Mouse (Mus musculus) ovary, postnatal 14 days (tissue): Measurements from ENCODE around the gene Nog.

Experiments
- DNase-seq: peaks from one replicate; pipeline ENCODE4 v3.0.0; 2022; ENCODE audit warnings: low spot score

Gene Nog

DNA sequence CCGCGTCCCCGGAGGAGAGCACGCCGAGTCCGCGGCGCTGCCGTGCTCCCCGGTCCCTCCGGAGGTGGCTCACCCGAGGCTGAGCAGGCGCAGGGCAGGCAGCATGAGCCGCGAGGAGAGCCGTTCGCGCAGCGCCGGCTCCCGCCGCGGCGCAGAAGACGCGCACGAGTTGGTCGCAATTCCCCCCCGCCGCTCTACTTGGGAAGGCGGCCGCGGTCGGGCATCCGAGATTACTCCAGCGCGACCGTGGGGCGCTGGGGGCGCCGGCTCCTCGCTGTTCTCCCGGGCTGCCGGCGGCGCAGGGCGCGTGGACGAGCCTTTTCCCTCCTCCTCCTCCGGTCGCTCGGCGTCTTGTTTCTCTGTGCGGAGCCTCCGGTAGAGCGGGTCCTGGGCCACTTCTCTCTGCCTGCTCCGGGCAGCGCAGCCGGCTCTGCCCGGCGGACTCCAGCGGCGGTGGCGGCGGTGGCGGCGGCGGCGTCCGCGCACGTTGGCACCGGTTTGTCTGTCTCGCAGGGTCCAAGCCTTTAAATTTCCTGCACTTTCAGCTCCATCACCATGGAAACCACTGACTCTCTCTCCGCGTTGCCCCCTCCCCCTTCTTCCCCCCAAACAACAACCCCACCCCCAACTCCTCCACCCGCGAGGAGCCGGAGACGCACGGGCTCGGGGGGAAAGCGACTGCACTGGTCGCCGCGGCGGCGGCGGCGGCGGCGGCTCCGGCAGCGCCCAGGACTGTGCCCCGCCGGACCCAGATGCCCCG is at the start of gene Nog:
Nog (minus strand) TSS at position 277 of the 760 bp plus-strand sequence.
- DNase-seq: peak; percentile 23

DNA sequence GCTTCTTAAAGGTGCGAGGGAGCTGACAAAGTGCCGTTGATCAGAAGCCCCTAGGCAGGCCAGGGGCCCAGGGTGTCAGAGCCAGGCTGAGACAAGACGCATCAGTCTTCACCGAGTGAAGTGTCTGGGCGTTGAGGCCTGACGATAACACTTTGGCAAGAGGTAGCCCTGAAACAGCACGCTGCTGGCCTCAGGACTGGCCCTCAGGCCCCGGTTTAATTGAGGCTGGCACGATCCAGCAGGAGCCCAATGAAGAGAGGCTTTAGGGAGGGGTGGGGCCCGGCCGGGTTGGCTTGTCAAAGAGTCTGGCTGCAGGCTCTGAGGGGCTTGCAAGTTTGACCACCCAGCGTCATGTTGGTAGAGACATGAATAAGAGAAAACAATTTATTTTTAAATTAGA is 38.1 kb upstream of the Nog start:
- peak; percentile 2 for DNase-seq

DNA sequence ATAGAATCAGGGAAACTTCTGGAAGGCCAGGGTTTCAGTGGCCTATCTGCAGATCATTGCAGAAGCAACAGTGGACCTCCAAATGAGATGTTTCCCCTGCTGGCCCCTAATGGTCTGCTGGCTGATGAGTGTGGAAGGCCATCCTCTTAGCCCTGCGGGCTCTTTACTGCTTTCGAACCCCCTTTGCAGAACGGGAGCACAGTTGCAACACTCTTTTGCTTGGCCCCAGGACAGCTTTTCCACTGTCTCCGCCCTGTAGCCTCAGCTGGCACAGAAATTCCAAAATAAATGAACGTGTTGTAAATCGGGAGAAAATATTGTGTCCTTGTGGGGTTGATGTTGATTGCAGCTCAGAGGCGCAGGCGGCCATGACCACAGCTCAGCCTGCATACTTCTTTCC is 37.7 kb upstream of the Nog start:
- peak; percentile 8 for DNase-seq

- DNase-seq: no peak
Measured at GRCm38 (mm10) chr11:89337910-89338309, 35.8 kb upstream of the Nog start.

GRCm38 (mm10) chr11:89327089-89327881 is 25.2 kb upstream of the Nog start:
- no peak for DNase-seq

DNA sequence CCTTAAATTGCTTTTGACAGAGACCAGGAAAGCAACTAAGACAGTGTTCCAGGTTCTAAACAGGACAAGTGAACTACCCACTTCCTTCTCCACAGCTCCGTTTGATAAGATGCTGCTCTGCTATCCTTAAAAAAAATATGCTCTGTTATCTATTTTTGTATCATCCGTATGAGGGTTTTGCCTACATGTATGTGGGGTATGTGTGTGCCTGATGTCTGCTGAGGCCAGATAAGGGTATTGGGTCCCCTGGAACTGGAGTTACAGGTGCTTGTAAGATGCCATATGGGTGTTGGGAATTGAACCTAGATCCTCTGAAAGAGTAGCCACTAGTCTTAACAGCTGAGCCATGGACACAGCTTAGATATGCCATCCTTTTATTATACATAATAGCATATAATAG is 19.6 kb upstream of the Nog start:
- DNase-seq: no peak

GRCm38 (mm10) chr11:89319675-89320074 is 17.5 kb upstream of the Nog start:
- DNase-seq: no peak

GRCm38 (mm10) chr11:89318324-89318723 is 16.2 kb upstream of the Nog start:
- no peak for DNase-seq

DNA sequence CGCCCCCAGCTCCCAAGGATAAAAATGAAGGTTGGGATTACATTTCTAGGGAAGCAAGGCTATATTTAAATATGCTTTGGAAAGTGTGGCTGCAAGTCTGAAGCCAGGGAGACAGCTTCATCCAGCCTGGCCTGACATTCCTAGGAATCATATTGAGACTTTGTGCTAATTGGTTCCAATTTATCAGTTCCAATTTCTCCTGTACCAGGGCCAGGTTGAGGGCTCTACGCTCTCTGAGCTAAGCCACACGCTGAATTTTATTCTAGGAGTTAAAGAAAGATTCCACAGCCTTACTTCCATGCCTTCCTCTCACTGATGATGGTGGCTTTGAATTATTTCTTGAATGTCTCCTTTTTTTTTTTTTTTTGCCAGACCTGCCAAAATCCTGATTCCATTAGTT is 15.6 kb upstream of the Nog start:
- DNase-seq: no peak

- DNase-seq: no peak
Measured at GRCm38 (mm10) chr11:89314374-89314773, 12.2 kb upstream of the Nog start.

DNA sequence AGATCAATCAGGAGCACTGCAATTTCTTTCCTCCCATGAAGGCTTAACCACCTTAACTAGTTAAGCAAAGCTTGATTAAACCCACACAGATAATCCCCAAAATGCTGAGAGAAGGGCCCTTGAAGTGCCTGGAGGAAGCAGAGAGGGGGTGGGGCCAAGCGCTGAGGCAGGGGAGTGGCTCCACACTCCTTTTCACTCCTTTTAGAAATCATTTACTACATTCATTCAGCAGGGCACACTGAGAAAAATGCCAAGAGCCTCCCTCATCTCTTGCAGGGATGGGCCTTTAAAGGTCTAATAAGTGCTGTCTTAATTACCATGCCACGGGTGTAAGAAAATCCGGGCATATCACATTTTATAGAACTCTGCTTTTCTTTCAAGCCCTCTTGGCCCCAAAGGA is 10.2 kb upstream of the Nog start:
- no peak for DNase-seq

- no peak for DNase-seq
Measured at GRCm38 (mm10) chr11:89310217-89310616, 8.1 kb upstream of the Nog start.

DNA sequence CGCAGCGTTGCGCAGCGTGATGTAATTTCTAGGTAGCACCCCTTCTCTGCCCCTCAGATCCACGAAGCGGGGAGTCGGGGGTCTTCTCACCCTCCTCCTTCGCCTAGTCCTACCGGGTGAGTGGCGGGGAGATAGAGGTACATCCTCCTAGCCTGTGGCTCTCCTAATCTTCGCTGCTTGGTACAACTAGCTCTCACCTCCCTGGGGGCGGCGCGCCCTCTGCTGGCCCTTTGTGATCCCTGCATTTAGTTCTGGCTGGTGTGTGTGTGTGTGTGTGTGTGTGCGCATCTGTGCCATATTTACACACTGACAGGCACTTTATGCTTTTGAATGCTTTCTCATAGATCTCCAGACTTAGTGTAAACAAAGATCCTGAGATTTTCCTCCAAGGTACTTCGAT is 1.3 kb upstream of the Nog start:
- peak; percentile 83 for DNase-seq

GRCm38 (mm10) chr11:89302816-89303180 is 666 bp upstream of the Nog start:
- DNase-seq: peak; percentile 58

GRCm38 (mm10) chr11:89301331-89302055 is 639 bp downstream of the Nog start:
- DNase-seq: peak; percentile 15

GRCm38 (mm10) chr11:89299784-89300775 is 2.1 kb downstream of the Nog start:
- DNase-seq: no peak

DNA sequence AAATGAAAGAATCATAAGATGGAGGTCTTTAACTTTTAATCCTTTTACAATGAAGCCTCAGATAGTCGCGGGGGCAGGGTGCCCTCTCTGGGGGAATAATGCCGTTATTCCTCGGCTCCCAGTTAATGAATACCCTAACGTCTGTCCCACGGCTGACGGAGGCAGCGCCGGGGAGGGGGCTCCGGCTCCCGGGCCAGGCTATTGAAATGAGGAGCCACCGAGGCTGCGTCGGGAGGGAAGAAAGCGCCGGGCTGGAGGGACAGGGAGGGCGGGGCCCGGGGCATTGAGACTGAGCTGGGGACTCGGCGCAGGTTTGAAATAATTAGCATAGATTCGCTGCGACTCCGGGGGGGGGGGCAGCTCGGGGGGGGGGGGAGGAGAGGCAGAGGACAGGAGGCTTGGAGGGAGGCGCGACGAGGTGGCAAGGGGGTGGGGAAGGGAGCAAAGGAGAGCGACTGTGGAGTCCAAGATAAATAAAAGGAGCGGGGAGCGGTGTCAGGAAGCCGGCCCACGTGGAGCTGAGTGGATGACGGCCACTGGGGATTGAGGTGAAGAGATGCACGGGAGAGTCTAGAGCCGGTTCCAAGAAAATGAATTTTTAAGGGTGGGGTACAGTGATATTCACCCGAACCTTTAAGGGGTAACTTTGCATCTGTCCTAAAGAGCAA is 2.9 kb downstream of the Nog start:
- no peak for DNase-seq

DNA sequence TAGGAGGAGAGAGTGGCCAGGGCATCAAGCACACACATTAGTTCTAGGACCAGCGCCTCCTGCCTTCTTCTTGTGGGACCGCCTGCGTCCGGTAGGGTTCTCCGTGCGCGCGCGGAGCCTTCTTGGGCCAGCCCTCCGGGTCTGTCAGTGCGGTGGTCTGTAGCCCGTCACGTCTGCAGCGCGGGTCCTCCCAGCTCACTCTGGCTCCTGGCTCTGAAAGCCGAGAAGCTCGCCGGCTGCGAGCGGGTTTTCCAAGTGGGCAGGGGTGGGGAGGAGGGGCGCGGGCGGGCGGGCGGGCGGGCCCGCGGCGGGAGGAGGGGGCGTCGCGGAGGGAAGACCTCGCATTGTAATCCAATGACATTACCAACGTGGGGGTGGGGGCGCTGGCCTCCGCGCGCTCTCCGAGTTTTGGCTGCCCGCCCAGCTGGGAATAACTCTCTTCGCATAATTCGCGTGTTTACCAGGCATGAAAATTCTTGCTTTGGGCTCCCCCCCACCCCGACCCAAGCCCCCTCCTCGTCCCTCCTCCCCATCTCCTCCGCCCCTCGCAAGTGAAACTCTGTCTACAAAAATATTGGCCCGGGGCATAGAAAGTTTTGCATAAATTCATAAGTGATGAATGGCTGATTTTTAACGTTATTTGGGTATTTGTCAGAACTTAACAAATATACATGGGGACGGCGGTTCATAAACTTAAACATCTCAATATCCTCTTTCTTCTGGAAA is 3.7 kb downstream of the Nog start:
- peak; percentile 21 for DNase-seq

DNA sequence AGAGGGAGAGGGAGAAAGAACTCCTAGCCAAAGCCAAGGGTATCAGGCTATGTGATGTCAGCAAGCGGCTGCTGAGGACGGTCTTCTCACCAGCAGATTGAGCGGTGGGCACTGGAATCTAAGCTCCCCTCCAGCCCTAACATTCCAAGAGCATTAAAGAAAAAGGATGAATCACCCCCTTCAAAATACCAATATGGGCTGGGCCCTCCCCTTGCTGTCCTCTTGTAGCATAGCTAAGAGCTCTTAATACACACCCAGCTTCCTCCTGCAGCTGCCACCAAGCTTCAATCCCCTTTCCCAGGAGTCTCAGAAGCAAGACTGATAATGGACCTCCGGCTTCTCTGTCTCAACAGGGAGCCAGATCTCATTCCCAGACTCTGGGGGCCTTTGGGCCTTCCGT is 4.6 kb downstream of the Nog start:
- DNase-seq: no peak

GRCm38 (mm10) chr11:89269809-89270361 is 32.2 kb downstream of the Nog start:
- DNase-seq: no peak
